Mouse (Mus musculus) Patski (cell line): ENCODE measurements around the gene Tmcc3. TPM values are rescaled to one million over a fixed set of nuclear protein-coding genes. Genes with fewer than 3 reads are reported as not detected.

Experiments
- ATAC-seq: fragments of 100-300 bp; one replicate; pipeline ENCODE4 v1.8.0; 2021
- CTCF ChIA-PET: fragments of 350-600 bp; sonication (Branson Sonifier 250); formaldehyde crosslinking; loops from one replicate; lab custom pipeline; 2022; ENCODE audit warnings: inconsistent platforms; lab: Charles Lee
- POLR2A ChIA-PET: fragments of 350-600 bp; sonication (Branson Sonifier 250); formaldehyde crosslinking; loops from one replicate; lab custom pipeline; 2022; ENCODE audit warnings: antibody characterized with exemption, inconsistent platforms; lab: Charles Lee
- DNase-seq: peaks from one replicate; pipeline ENCODE4 v3.0.0-alpha.2; 2011; ENCODE audit warnings: low read depth, low spot score
- H3K27me3 ChIP-seq: fragments of 371-371 bp; one replicate; pipeline ENCODE4 v1.5.1; 2021
- CTCF ChIP-seq: fragments of 100-300 bp; IDR thresholded peaks from one replicate; pipeline ENCODE4 v1.5.1; 2021
- in situ Hi-C: fragments of 300-500 bp; cut with MboI; formaldehyde crosslinking; loops from 3 replicates; pipeline ENCODE4 v1.11.1; 2018; ENCODE audit warnings: low pct_unique_long_range_greater_than_20kb, mixed read lengths
- polyA plus RNA-seq: library from polyadenylated mRNA; unstranded; gene quantifications from one replicate; pipeline ENCODE4 v1.2.3, GENCODE M21; 2021

The Tmcc3 gene
- polyA plus RNA-seq, 1 experiment from 2014 or later: 6.7 TPM

GRCm38 (mm10) chr10:94295923-94296605, 15.7 kb upstream of the Tmcc3 start:
- ATAC-seq (no peak), DNase-seq (no peak)
- ChIA-PET POLR2A (no interaction called here), CTCF (no interaction called here)
- TF ChIP-seq CTCF: no peak
- peaks cover 13% of the 10 kb centered on the region for H3K27me3 ChIP-seq
- in situ Hi-C loops: no loop called here

- ATAC-seq (no peak), DNase-seq (no peak)
- ChIA-PET POLR2A (no interaction called here), CTCF (interaction anchor here (1.4 kb wide), 1 partner anchor 29 kb away, joined by 3 read pairs; no protein-coding TSS in a partner anchor)
- peaks cover 13% of the 10 kb centered on the region for H3K27me3 ChIP-seq
- TF ChIP-seq CTCF: no peak
- in situ Hi-C loops: no loop called here
These were observed 13.3 kb upstream of the Tmcc3 start, which contains the start of gene Gm4792 for GRCm38 (mm10) chr10:94298471-94298870. Gm4792 (minus strand) TSS chr10:94298703.

DNA sequence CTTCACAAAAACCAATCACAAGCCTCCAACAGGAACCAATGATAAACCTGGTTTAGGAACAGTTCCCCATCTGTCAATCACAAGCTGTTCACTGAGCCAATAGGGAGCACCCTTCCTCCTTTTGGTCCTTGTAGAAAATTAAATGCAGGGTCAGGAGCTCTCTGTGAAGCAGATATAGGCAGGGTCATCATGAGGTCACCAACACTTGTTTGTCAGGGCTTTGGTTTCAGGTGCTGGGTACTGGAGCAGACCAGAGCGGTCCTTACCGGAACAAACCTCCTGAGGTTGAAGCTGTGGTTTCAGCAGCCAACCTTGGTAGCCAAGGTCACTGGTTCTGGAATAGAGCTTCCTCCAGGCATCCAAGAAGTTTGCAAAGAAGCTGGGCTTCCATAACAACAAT, 12.4 kb upstream of the Tmcc3 start:
- in situ Hi-C loops: no loop called here

DNA sequence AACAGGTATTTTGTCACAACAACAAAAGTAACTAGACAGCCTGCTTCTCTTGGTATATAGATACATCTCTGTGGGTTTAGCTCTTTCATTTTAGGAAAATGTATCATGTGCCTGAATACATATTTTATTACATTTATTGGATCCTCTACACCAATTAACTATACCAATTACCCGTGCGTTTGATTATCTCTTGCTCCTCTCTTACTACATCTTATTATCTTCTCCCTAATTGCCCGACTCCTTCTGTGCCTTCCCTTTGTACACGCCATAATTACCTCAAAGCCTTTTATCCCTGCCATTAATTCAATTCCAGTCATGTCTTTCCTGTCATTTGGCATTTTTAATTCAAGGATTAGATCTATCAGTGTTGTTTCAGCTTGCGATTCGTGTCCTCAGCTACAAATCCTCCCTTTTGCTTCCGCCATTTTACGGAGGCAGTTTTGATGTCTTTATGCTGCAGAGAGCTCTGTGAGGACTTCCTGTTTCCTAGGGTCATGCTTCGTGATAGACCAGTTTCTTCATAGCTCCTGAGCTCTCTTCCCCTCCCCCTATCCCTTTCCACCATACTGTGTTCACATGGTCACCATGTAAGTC, 7.6 kb upstream of the Tmcc3 start:
- CTCF ChIA-PET: interaction anchor here (1.5 kb wide), 1 partner anchor 23 kb away, joined by 3 read pairs; no protein-coding TSS in a partner anchor
- TF ChIP-seq CTCF: no peak
- in situ Hi-C loops: no loop called here

More for the DNA sequence above, 12.4 kb upstream of the Tmcc3 start:
- ATAC-seq: no peak
- no peak for DNase-seq
- POLR2A ChIA-PET: interaction anchor here (0.6 kb wide), 1 partner anchor 9 kb away, joined by 7 read pairs; no protein-coding TSS in a partner anchor
- CTCF ChIA-PET: interaction anchor here (1.4 kb wide), 1 partner anchor 29 kb away, joined by 3 read pairs; no protein-coding TSS in a partner anchor
- H3K27me3 ChIP-seq: peaks cover 13% of the 10 kb centered on the region
- TF ChIP-seq CTCF: no peak

GRCm38 (mm10) chr10:94305526-94305925, 6.2 kb upstream of the Tmcc3 start:
- POLR2A ChIA-PET: no interaction called here
- H3K27me3 ChIP-seq: no peaks in the 10 kb centered on the region
- DNase-seq (no peak), ATAC-seq (no peak)
- CTCF ChIA-PET: no interaction called here
- in situ Hi-C loops: no loop called here
- no peak for TF ChIP-seq CTCF

More for the DNA sequence above, 7.6 kb upstream of the Tmcc3 start:
- ATAC-seq: no peak
- H3K27me3 ChIP-seq: peaks cover 7% of the 10 kb centered on the region
- no peak for DNase-seq
- POLR2A ChIA-PET: no interaction called here

DNA sequence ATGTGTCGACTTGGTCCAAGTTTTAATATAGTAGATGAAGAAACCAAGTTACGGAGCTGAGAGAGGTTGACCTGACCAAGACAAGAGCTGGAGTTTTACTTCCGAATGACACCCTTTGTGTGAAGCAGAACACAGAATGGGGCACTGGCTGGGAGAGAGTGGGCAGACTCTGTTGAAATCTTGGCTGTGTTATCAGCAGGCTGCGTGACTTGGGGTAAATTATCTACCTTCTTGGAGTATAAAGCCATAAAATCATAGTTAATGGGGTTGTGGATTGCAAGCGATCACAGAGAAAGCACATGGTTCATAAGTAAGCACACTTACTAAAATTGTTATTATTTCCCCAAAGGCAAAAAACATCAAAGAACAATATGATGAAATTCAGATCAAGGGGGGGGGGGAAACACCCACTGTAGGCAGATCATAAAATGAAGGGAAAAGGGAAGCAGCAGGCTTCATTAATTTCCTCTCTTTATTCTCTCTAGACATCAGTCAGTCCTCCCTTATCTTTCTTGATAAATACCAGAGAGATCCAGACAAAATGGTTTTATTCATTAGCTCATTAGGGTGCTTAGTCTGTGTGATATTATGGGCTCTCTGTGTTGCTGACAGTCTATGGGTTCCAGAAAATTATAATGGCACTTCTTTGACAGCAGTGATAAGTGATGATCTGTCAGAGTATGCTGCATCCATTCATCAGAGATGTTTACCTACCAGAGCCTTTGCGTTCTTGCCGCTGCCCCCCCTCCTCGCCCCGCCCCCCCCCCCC, 1.1 kb upstream of the Tmcc3 start:
- TF ChIP-seq CTCF: no peak
- H3K27me3 ChIP-seq: peaks cover 12% of the 10 kb centered on the region
- ATAC-seq (no peak), DNase-seq (no peak)
- CTCF ChIA-PET: no interaction called here
- in situ Hi-C loops: no loop called here
- POLR2A ChIA-PET: no interaction called here

DNA sequence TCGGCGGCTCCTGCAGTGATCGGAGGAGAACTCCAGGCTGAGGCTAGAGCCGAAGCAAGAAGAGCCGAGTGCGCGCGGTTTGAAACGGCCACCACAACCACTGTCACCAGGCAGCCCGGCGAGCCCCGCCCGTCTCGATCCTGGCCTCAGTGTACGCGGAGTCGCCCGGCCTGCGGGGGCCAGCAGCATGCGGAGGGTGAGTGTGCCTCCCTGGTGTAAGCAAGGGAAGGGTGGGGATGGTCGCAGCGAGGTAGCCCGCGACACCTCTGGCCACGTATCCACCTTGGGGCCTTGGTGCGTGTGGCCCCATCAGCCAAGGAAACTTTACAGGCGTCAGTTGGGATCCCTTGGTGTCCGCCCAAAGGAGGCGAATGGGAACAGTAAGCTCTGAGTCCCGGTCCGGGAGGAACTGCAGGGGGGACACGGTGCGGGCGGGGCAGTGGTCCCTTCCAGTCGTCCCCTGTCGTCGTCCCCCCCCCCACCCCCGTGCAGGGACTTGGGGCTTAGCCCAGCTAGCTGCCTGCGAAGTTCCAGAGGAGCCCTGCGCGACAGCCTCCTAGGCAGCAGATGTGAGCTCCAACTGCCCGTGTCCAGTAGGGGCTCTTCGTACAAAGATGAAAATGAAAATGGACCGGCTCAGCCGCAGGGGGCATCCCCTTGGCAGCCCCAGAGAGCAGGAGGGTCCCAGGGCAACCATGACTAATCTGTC, 412 bp downstream of the Tmcc3 start:
- CTCF ChIA-PET: no interaction called here
- DNase-seq (no peak), ATAC-seq (no peak)
- peaks cover 14% of the 10 kb centered on the region for H3K27me3 ChIP-seq
- no peak for TF ChIP-seq CTCF
- POLR2A ChIA-PET: no interaction called here
- in situ Hi-C loops: no loop called here

- CTCF ChIA-PET: no interaction called here
These were observed 1.4 kb downstream of the Tmcc3 start for GRCm38 (mm10) chr10:94313146-94313545.

DNA sequence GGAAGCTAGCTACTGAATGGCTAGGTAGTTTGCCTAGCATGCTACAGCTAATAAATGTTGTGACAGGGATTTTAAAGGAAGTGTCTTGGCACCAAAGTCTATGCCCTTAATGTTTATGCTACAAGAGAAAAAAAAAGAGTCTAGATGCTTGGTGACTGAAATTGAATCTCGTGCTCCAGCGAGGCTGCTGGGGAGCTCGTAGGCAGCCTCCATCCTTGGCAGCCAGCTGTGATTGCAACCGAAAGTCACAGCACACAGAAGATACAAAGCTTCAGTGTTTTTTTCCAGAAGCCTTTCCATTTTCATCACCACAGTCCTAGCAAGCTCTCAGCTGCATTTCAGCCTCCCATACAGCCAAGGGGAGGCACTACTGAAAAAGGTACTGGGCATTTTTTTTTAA, 6.8 kb downstream of the Tmcc3 start:
- H3K27me3 ChIP-seq: peaks cover 7% of the 10 kb centered on the region
- DNase-seq (no peak), ATAC-seq (no peak)
- TF ChIP-seq CTCF: no peak
- in situ Hi-C loops: no loop called here
- ChIA-PET CTCF (no interaction called here), POLR2A (interaction anchor here (0.7 kb wide), 1 partner anchor 25 kb away, joined by 3 read pairs; no protein-coding TSS in a partner anchor)

More at GRCm38 (mm10) chr10:94313146-94313545, 1.4 kb downstream of the Tmcc3 start:
- no peak for TF ChIP-seq CTCF
- peaks cover 15% of the 10 kb centered on the region for H3K27me3 ChIP-seq
- POLR2A ChIA-PET: no interaction called here
- DNase-seq: no peak
- ATAC-seq: no peak
- in situ Hi-C loops: no loop called here

GRCm38 (mm10) chr10:94329962-94330361, 18.2 kb downstream of the Tmcc3 start:
- peak; percentile 57 for ATAC-seq
- DNase-seq: peak; percentile 44
- no peak for TF ChIP-seq CTCF
- CTCF ChIA-PET: interaction anchor here (1.2 kb wide), 1 partner anchor 15 kb away, joined by 3 read pairs; no protein-coding TSS in a partner anchor
- POLR2A ChIA-PET: no interaction called here
- H3K27me3 ChIP-seq: no peaks in the 10 kb centered on the region
- in situ Hi-C loops: no loop called here
